Mouse (Mus musculus): ENCODE measurements around the gene Ckap5. TPM values are rescaled to one million over a fixed set of nuclear protein-coding genes. Genes with fewer than 3 reads are reported as not detected.
"Not testable (repeated sequence)": the region's sequence is repeated elsewhere in the genome, so short reads cannot be mapped to it uniquely, and the experiment has no call there.

The Ckap5 gene
- polyA plus RNA-seq, 1 experiment from 2014 or later = 64.1 TPM

DNA sequence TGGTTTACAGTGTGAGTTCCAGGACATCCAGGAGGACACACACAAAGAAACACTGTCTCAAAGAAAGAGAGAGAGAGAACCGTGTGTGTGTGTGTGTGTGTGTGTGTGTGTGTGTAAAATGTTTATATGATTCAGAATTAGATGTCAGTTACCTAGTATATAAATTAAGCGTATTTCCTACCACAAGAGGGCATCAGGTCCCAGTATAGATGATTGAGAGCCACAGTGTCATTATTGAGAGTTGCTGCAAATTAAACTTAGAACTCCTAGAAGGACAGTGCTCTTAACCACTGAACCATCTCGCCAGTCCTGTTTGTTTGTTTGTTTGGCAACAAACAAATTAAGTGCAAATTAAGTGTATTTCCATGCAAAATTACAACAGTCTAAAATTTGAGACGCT lies 75.8 kb downstream of the Ckap5 start:
- Histone ChIP-seq H3K4me1 (ENCODE audit: control insufficient read depth, insufficient read depth, low read length) (no peaks in the 10 kb centered on the region), H3K9me3 (replicated peaks; ENCODE audit: control insufficient read depth, low read length) (no peaks in the 10 kb centered on the region), H3K9ac (ENCODE audit: low read length) (no peak overlapping the region), H3K27me3 (ENCODE audit: control insufficient read depth, insufficient read depth, low read length) (no peaks in the 10 kb centered on the region), H3K4me3 (replicated peaks; ENCODE audit: low read length) (no peak overlapping the region), H3K36me3 (ENCODE audit: control insufficient read depth, insufficient read depth, low read length) (peaks cover 37% of the 10 kb centered on the region), H3K4me2 (ENCODE audit: low read depth, low read length) (no peak overlapping the region), H3K27ac (ENCODE audit: low read length) (no peak overlapping the region)
- WGBS = 88% methylated on average over 4 of the region's 4 CpGs
- no peak for ATAC-seq (ENCODE audit: insufficient read depth, low FRiP score)

DNA sequence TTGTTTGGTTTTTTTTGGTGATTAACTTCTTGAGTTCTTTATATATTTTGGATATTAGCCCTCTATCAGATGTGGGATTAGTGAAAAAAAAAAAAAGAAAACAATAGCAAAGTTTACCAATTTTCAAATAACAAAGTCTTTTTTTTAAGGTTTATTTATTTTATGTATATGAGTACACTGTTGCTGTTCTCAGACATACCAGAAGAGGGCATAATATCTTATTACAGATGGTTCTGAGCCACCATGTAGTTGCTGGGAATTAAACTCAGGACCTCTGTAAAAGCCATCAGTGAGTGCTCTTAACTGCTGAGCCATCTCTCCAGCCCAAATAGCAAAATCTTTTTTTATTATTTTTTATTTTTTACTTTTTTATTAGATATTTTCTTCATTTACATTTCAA lies 82.8 kb downstream of the Ckap5 start:
- H3K4me1 ChIP-seq (ENCODE audit: control insufficient read depth, insufficient read depth, low read length); ATAC-seq (ENCODE audit: insufficient read depth, low FRiP score); H3K4me2 ChIP-seq (ENCODE audit: low read depth, low read length); H3K27me3 ChIP-seq (ENCODE audit: control insufficient read depth, insufficient read depth, low read length); H3K4me3 ChIP-seq (replicated peaks; ENCODE audit: low read length); H3K27ac ChIP-seq (ENCODE audit: low read length); H3K9me3 ChIP-seq (replicated peaks; ENCODE audit: control insufficient read depth, low read length); H3K9ac ChIP-seq (ENCODE audit: low read length); H3K36me3 ChIP-seq (ENCODE audit: control insufficient read depth, insufficient read depth, low read length): not testable (repeated sequence)

DNA sequence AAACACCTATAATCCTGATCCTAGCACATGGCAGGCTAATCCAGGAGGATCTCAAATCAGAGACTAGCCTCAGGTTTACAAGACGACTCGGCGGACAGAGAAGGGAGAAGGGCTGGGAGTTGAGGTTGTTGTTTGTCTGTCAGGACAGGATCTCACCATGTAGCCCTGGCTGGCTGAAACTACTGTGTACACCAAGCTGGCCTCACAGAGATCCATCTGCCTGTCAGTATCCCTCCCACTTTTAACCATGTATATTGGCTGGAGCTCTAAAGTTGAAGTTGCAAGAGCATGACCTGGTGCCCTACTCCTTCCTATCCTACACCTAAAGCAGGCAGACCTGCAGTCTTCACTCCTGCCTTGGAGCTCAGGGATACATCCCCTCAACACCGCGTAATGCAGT lies 95.8 kb downstream of the Ckap5 start:
- ATAC-seq (ENCODE audit: insufficient read depth, low FRiP score) = no peak
- no peaks in the 10 kb centered on the region for H3K9me3 ChIP-seq (replicated peaks; ENCODE audit: control insufficient read depth, low read length)
- peaks cover 35% of the 10 kb centered on the region for H3K36me3 ChIP-seq (ENCODE audit: control insufficient read depth, insufficient read depth, low read length)
- H3K4me1 ChIP-seq (ENCODE audit: control insufficient read depth, insufficient read depth, low read length) = no peaks in the 10 kb centered on the region
- H3K9ac ChIP-seq (ENCODE audit: low read length) = no peak overlapping the region
- H3K4me3 ChIP-seq (replicated peaks; ENCODE audit: low read length) = no peak overlapping the region
- H3K27ac ChIP-seq (ENCODE audit: low read length) = no peak overlapping the region
- no peaks in the 10 kb centered on the region for H3K27me3 ChIP-seq (ENCODE audit: control insufficient read depth, insufficient read depth, low read length)
- H3K4me2 ChIP-seq (ENCODE audit: low read depth, low read length) = no peak overlapping the region
- WGBS = 92% methylated on average over 5 of the region's 5 CpGs

DNA sequence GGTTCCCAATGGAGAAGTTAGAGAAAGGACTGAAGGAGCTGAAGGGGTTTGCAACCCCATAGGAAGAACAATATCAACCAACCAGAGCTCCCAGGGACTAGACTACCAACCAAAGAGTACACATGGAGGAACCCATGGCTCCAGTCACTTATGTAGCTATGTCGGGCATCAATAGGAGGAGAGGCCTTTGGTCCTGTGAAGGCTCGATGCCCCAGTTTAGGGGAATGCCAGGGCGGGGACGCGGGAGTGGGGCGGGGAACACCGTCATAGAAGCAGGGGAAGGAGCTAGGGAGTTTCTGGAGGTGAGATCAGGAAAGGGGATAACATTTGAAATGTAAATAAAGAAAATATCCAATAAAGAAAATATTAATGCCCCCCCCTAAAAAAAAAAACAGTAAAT lies 96.8 kb downstream of the Ckap5 start:
- 86% methylated on average over 7 of the region's 7 CpGs for WGBS
- H3K36me3 ChIP-seq (ENCODE audit: control insufficient read depth, insufficient read depth, low read length) = peaks cover 29% of the 10 kb centered on the region
- ATAC-seq (ENCODE audit: insufficient read depth, low FRiP score); H3K9ac ChIP-seq (ENCODE audit: low read length); H3K27ac ChIP-seq (ENCODE audit: low read length); H3K4me3 ChIP-seq (replicated peaks; ENCODE audit: low read length); H3K9me3 ChIP-seq (replicated peaks; ENCODE audit: control insufficient read depth, low read length); H3K4me2 ChIP-seq (ENCODE audit: low read depth, low read length); H3K27me3 ChIP-seq (ENCODE audit: control insufficient read depth, insufficient read depth, low read length); H3K4me1 ChIP-seq (ENCODE audit: control insufficient read depth, insufficient read depth, low read length): not testable (repeated sequence)

DNA sequence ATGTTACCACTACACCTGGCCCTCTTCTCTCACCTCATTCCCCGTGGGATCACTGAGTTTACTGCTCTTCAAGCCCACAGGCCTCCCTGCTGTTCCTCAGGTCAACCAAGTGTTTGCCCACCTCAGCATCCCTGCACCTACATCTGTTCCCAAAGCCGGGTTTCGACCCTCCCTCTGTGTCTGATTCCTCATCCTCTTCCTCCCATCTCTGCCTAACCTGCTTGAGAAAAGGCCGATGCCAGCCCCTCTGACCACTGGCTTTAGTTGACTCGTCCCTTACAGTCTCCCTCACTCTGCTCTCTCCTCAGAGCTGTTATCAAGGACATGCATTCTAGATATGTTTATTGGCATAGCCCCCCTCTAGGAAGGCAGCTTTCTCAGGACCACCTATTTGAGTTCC lies 100.9 kb downstream of the Ckap5 start:
- ATAC-seq (ENCODE audit: insufficient read depth, low FRiP score) = no peak
- 71% methylated on average over 5 of the region's 5 CpGs for WGBS
- no peak overlapping the region for H3K4me2 ChIP-seq (ENCODE audit: low read depth, low read length)
- peaks cover 4% of the 10 kb centered on the region; the same call in 1 of the 2 replicates for H3K36me3 ChIP-seq (ENCODE audit: control insufficient read depth, insufficient read depth, low read length)
- H3K4me1 ChIP-seq (ENCODE audit: control insufficient read depth, insufficient read depth, low read length) = no peaks in the 10 kb centered on the region
- H3K9ac ChIP-seq (ENCODE audit: low read length) = no peak overlapping the region
- no peak overlapping the region for H3K4me3 ChIP-seq (replicated peaks; ENCODE audit: low read length)
- H3K27ac ChIP-seq (ENCODE audit: low read length) = no peak overlapping the region
- no peaks in the 10 kb centered on the region for H3K9me3 ChIP-seq (replicated peaks; ENCODE audit: control insufficient read depth, low read length)
- H3K27me3 ChIP-seq (ENCODE audit: control insufficient read depth, insufficient read depth, low read length) = no peaks in the 10 kb centered on the region

DNA sequence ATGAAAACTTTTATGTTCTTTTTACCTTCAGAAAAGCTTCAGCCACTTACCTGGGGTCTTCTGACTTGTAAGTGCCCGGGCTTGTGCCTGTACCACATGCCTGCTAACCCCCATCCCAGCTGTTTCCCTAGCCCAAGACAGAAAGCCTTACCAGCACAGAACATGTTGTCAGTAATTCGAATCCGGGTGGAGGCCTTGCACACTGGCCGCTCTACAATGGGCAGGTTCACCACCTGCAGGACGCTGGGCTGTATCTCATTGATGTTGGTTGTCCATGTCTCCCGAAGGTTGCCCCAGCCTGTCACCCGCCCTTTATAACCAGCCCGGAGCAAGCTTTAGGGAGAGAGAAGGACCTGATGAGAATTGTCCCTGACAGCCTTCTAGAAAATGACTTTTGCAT lies 101.6 kb downstream of the Ckap5 start:
- H3K9ac ChIP-seq (ENCODE audit: low read length) = no peak overlapping the region
- no peak overlapping the region for H3K27ac ChIP-seq (ENCODE audit: low read length)
- no peaks in the 10 kb centered on the region for H3K4me1 ChIP-seq (ENCODE audit: control insufficient read depth, insufficient read depth, low read length)
- ATAC-seq (ENCODE audit: insufficient read depth, low FRiP score) = no peak
- H3K36me3 ChIP-seq (ENCODE audit: control insufficient read depth, insufficient read depth, low read length) = peaks cover 4% of the 10 kb centered on the region; the same call in 1 of the 2 replicates
- H3K27me3 ChIP-seq (ENCODE audit: control insufficient read depth, insufficient read depth, low read length) = no peaks in the 10 kb centered on the region
- H3K9me3 ChIP-seq (replicated peaks; ENCODE audit: control insufficient read depth, low read length) = no peaks in the 10 kb centered on the region
- H3K4me3 ChIP-seq (replicated peaks; ENCODE audit: low read length) = no peak overlapping the region
- no peak overlapping the region for H3K4me2 ChIP-seq (ENCODE audit: low read depth, low read length)
- WGBS = 87% methylated on average over 8 of the region's 8 CpGs

DNA sequence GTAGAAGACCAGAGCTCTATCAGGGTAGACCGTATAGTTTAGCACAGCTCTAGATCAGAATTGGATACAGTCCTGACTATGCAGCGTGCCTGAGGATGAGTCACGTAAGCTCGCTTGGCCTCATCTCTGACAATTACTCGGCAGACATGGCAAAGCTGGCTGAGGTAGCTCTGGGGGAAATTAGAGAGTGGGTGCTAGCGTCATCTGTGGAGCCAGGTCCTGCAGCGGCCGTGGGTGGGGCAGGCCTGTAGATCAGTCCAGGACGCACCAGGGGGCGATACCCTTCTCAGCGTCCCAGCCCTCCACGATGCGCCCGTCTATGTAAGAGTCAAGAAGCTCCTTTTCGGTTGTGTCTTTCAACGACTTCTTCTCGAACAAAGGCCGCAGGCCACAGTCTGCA lies 103.1 kb downstream of the Ckap5 start:
- Histone ChIP-seq H3K4me2 (ENCODE audit: low read depth, low read length) (no peak overlapping the region), H3K4me1 (ENCODE audit: control insufficient read depth, insufficient read depth, low read length) (no peaks in the 10 kb centered on the region), H3K9ac (ENCODE audit: low read length) (no peak overlapping the region), H3K9me3 (replicated peaks; ENCODE audit: control insufficient read depth, low read length) (no peaks in the 10 kb centered on the region), H3K4me3 (replicated peaks; ENCODE audit: low read length) (no peak overlapping the region), H3K36me3 (ENCODE audit: control insufficient read depth, insufficient read depth, low read length) (no peaks in the 10 kb centered on the region), H3K27me3 (ENCODE audit: control insufficient read depth, insufficient read depth, low read length) (no peaks in the 10 kb centered on the region), H3K27ac (ENCODE audit: low read length) (no peak overlapping the region)
- ATAC-seq (ENCODE audit: insufficient read depth, low FRiP score) = no peak
- WGBS = 77% methylated on average over 18 of the region's 18 CpGs

DNA sequence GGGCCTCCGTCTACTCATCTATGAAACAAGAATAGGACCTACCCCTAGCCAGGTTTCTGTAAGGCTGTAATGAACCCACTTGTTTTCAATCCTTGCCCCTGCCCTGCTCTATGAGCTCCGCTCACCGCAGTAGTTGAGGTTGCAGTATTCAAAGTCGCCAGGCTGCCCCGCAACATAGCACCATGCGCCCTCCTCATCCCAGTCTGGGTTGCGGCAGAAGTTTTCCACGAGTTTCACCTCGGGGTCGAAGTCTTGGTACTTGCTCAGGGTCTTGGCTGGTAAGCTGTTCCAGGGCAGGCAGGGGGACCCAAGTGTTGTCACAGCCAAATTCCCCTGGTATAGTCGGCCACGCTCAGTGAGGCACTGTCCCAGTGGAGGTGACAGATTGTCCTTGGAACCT lies 103.8 kb downstream of the Ckap5 start:
- H3K9me3 ChIP-seq (replicated peaks; ENCODE audit: control insufficient read depth, low read length) = no peaks in the 10 kb centered on the region
- no peak overlapping the region for H3K9ac ChIP-seq (ENCODE audit: low read length)
- H3K4me3 ChIP-seq (replicated peaks; ENCODE audit: low read length) = no peak overlapping the region
- H3K4me1 ChIP-seq (ENCODE audit: control insufficient read depth, insufficient read depth, low read length) = no peaks in the 10 kb centered on the region
- no peaks in the 10 kb centered on the region for H3K27me3 ChIP-seq (ENCODE audit: control insufficient read depth, insufficient read depth, low read length)
- 87% methylated on average over 12 of the region's 12 CpGs for WGBS
- no peak overlapping the region for H3K4me2 ChIP-seq (ENCODE audit: low read depth, low read length)
- H3K27ac ChIP-seq (ENCODE audit: low read length) = no peak overlapping the region
- H3K36me3 ChIP-seq (ENCODE audit: control insufficient read depth, insufficient read depth, low read length) = no peaks in the 10 kb centered on the region
- no peak for ATAC-seq (ENCODE audit: insufficient read depth, low FRiP score)

DNA sequence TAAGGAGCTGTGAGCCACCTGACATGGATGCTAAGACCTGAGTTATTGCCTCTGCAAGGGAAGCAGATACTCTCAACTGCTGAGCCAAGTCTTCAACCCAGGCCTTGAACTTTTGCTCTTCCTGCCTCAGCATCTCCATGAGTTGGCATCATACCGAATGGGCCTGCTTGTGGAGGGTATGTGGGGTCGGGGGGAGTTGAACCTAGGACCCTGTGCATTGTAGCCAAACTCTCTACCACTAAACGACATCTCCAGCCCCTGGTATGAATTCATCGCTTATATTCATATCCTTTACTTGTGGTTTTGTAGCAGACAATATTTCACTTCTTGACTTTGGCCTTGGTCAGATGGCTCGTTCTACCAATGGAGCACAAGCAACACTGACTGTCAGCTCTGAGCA lies 105.3 kb downstream of the Ckap5 start:
- 78% methylated on average over 5 of the region's 5 CpGs for WGBS
- H3K9me3 ChIP-seq (replicated peaks; ENCODE audit: control insufficient read depth, low read length) = no peaks in the 10 kb centered on the region
- no peak overlapping the region for H3K27ac ChIP-seq (ENCODE audit: low read length)
- H3K27me3 ChIP-seq (ENCODE audit: control insufficient read depth, insufficient read depth, low read length) = no peaks in the 10 kb centered on the region
- no peak overlapping the region for H3K4me2 ChIP-seq (ENCODE audit: low read depth, low read length)
- no peak overlapping the region for H3K4me3 ChIP-seq (replicated peaks; ENCODE audit: low read length)
- ATAC-seq (ENCODE audit: insufficient read depth, low FRiP score) = no peak
- H3K36me3 ChIP-seq (ENCODE audit: control insufficient read depth, insufficient read depth, low read length) = no peaks in the 10 kb centered on the region
- no peaks in the 10 kb centered on the region for H3K4me1 ChIP-seq (ENCODE audit: control insufficient read depth, insufficient read depth, low read length)
- H3K9ac ChIP-seq (ENCODE audit: low read length) = no peak overlapping the region

DNA sequence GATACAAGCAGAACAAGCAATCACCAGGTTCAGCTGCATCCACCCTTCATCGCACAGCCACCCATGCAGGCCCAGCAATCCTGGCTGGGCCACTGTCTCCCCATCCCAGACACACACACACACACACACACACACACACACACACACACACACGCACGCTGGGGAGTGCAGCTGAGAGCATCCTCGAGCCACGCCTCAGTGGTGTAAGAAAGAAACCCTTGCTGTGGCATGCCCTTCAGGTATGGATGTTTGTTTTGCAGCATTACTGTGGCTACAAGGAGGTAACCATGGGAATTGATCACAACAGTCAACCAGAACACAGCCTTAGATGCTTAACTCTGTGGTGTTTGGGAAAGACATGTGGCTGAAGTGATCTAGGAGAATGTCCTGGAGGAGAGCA lies 105.8 kb downstream of the Ckap5 start:
- Histone ChIP-seq H3K27me3 (ENCODE audit: control insufficient read depth, insufficient read depth, low read length) (no peaks in the 10 kb centered on the region), H3K4me3 (replicated peaks; ENCODE audit: low read length) (no peak overlapping the region), H3K4me1 (ENCODE audit: control insufficient read depth, insufficient read depth, low read length) (no peaks in the 10 kb centered on the region), H3K36me3 (ENCODE audit: control insufficient read depth, insufficient read depth, low read length) (no peaks in the 10 kb centered on the region), H3K27ac (ENCODE audit: low read length) (no peak overlapping the region), H3K9me3 (replicated peaks; ENCODE audit: control insufficient read depth, low read length) (no peaks in the 10 kb centered on the region), H3K9ac (ENCODE audit: low read length) (no peak overlapping the region), H3K4me2 (ENCODE audit: low read depth, low read length) (no peak overlapping the region)
- 61% methylated on average over 5 of the region's 5 CpGs for WGBS
- no peak for ATAC-seq (ENCODE audit: insufficient read depth, low FRiP score)
